Mouse (Mus musculus) embryonic facial prominence, embryonic 15.5 days (tissue): ENCODE measurements around the gene Pmp22. TPM values are rescaled to one million over a fixed set of nuclear protein-coding genes. Genes with fewer than 3 reads are reported as not detected.

Experiments
- ATAC-seq: fragments of 200-750 bp; cut with Nextera tagmentation; 2 replicates; pipeline ENCODE4 v1.8.0; 2017; ENCODE audit warnings: low read depth, moderate TSS enrichment; ENCODE audit not compliant: insufficient number of reproducible peaks, low FRiP score, low TSS enrichment
- H3K27ac ChIP-seq: fragments of 300-500 bp; sonication (generic); replicated peaks from 2 replicates; pipeline ENCODE4 v1.5.1; 2015; ENCODE audit warnings: mild to moderate bottlenecking, inconsistent platforms
- H3K27me3 ChIP-seq: fragments of 300-500 bp; sonication (generic); 2 replicates; pipeline ENCODE4 v1.6.1; 2015; ENCODE audit warnings: inconsistent platforms
- H3K36me3 ChIP-seq: fragments of 300-500 bp; sonication (generic); 2 replicates; pipeline ENCODE4 v1.6.1; 2015; ENCODE audit warnings: mild to moderate bottlenecking, inconsistent platforms
- H3K4me1 ChIP-seq: fragments of 300-500 bp; sonication (generic); 2 replicates; pipeline ENCODE4 v1.6.1; 2015; ENCODE audit warnings: inconsistent platforms
- H3K4me2 ChIP-seq: fragments of 300-500 bp; sonication (generic); replicated peaks from 2 replicates; pipeline ENCODE4 v1.6.1; 2015; ENCODE audit warnings: mild to moderate bottlenecking, inconsistent platforms
- H3K4me3 ChIP-seq: fragments of 300-500 bp; sonication (generic); replicated peaks from 2 replicates; pipeline ENCODE4 v1.5.1; 2015; ENCODE audit warnings: mild to moderate bottlenecking, inconsistent platforms
- H3K9ac ChIP-seq: fragments of 300-500 bp; sonication (generic); 2 replicates; pipeline ENCODE4 v1.6.1; 2015; ENCODE audit warnings: inconsistent platforms
- H3K9me3 ChIP-seq: fragments of 300-500 bp; sonication (generic); replicated peaks from 2 replicates; pipeline ENCODE4 v1.6.1; 2016; ENCODE audit warnings: inconsistent platforms
- WGBS: fragments of 180-500 bp; shearing (Covaris S2); methylation state at CpG from one replicate; pipeline ENCODE4 v1.1.7; 2015; 5-methylcytosine and 5-hydroxymethylcytosine counted together
- polyA plus RNA-seq: library from polyadenylated mRNA; unstranded; fragments of >200 nt; fragmentation: Nextera tagmentation; extraction: Ambion mirVana; gene quantifications from 2 replicates; pipeline ENCODE4 v1.2.1, GENCODE M21; 2015

Gene Pmp22
- polyA plus RNA-seq, 1 experiment from 2014 or later, result 244 TPM

- WGBS, result 83% methylated on average over 4 of the region's 4 CpGs
Observed at GRCm38 (mm10) chr11:63127513-63127912, 1.3 kb upstream of the Pmp22 start.

GRCm38 (mm10) chr11:63129375-63129774 is 593 bp downstream of the Pmp22 start:
- Histone ChIP-seq H3K4me2 (no peak overlapping the region), H3K27ac (no peak overlapping the region), H3K4me3 (no peak overlapping the region), H3K9ac (no peak overlapping the region), H3K4me1 (peaks cover 54% of the 10 kb centered on the region), H3K27me3 (peaks cover 43% of the 10 kb centered on the region), H3K9me3 (no peaks in the 10 kb centered on the region), H3K36me3 (no peaks in the 10 kb centered on the region)
- 43% methylated on average over 9 of the region's 9 CpGs for WGBS
- ATAC-seq, result no peak

More at GRCm38 (mm10) chr11:63127513-63127912, 1.3 kb upstream of the Pmp22 start:
- H3K9me3 ChIP-seq, result no peaks in the 10 kb centered on the region
- no peak overlapping the region for H3K4me2 ChIP-seq
- H3K4me3 ChIP-seq, result no peak overlapping the region
- no peaks in the 10 kb centered on the region for H3K36me3 ChIP-seq
- no peak overlapping the region for H3K27ac ChIP-seq
- H3K27me3 ChIP-seq, result peaks cover 30% of the 10 kb centered on the region
- peaks cover 36% of the 10 kb centered on the region for H3K4me1 ChIP-seq
- H3K9ac ChIP-seq, result no peak overlapping the region
- no peak for ATAC-seq

GRCm38 (mm10) chr11:63129840-63130239 is 1.1 kb downstream of the Pmp22 start:
- peaks cover 59% of the 10 kb centered on the region for H3K4me1 ChIP-seq
- H3K36me3 ChIP-seq, result no peaks in the 10 kb centered on the region
- ATAC-seq, result no peak
- H3K9me3 ChIP-seq, result no peaks in the 10 kb centered on the region
- no peak overlapping the region for H3K27ac ChIP-seq
- no peak overlapping the region for H3K9ac ChIP-seq
- no peak overlapping the region for H3K4me2 ChIP-seq
- H3K4me3 ChIP-seq, result no peak overlapping the region
- peaks cover 45% of the 10 kb centered on the region for H3K27me3 ChIP-seq
- WGBS, result 54% methylated on average over 12 of the region's 12 CpGs

- peak overlapping the region; percentile 61 for H3K4me3 ChIP-seq
- ATAC-seq, result no peak
- H3K36me3 ChIP-seq, result no peaks in the 10 kb centered on the region
- H3K27me3 ChIP-seq, result peaks cover 45% of the 10 kb centered on the region
- no peak overlapping the region for H3K9ac ChIP-seq
- WGBS, result 38% methylated on average over 8 of the region's 8 CpGs
- no peaks in the 10 kb centered on the region for H3K9me3 ChIP-seq
- H3K4me2 ChIP-seq, result peak overlapping the region; percentile 60
- peaks cover 66% of the 10 kb centered on the region for H3K4me1 ChIP-seq
- peak overlapping the region; percentile 97; the same call in 1 of the 2 replicates for H3K27ac ChIP-seq
Observed at GRCm38 (mm10) chr11:63130497-63130896, 1.7 kb downstream of the Pmp22 start.

- Histone ChIP-seq H3K4me3 (peak overlapping the region; percentile 61), H3K4me1 (peaks cover 67% of the 10 kb centered on the region), H3K9ac (peak overlapping the region; percentile 52), H3K27ac (peak overlapping the region; percentile 97), H3K4me2 (peak overlapping the region; percentile 60), H3K27me3 (peaks cover 45% of the 10 kb centered on the region), H3K9me3 (no peaks in the 10 kb centered on the region), H3K36me3 (peaks cover under 1% of the 10 kb centered on the region; the same call in 1 of the 2 replicates)
- 4% methylated on average over 33 of the region's 33 CpGs for WGBS
- no peak for ATAC-seq
Observed at GRCm38 (mm10) chr11:63131001-63131692, 2.4 kb downstream of the Pmp22 start.

GRCm38 (mm10) chr11:63131693-63132040 is 2.9 kb downstream of the Pmp22 start:
- no peaks in the 10 kb centered on the region for H3K9me3 ChIP-seq
- peaks cover 45% of the 10 kb centered on the region for H3K27me3 ChIP-seq
- H3K4me1 ChIP-seq, result peaks cover 69% of the 10 kb centered on the region
- peak overlapping the region; percentile 60 for H3K4me2 ChIP-seq
- peak overlapping the region; percentile 61 for H3K4me3 ChIP-seq
- ATAC-seq, result no peak
- 4% methylated on average over 11 of the region's 11 CpGs for WGBS
- peak overlapping the region; percentile 52 for H3K9ac ChIP-seq
- peaks cover 6% of the 10 kb centered on the region; the same call in 1 of the 2 replicates for H3K36me3 ChIP-seq
- H3K27ac ChIP-seq, result peak overlapping the region; percentile 97

- H3K4me2 ChIP-seq, result peak overlapping the region; percentile 60
- H3K27me3 ChIP-seq, result peaks cover 45% of the 10 kb centered on the region
- peaks cover 72% of the 10 kb centered on the region for H3K4me1 ChIP-seq
- ATAC-seq, result no peak
- H3K9ac ChIP-seq, result peak overlapping the region; percentile 52
- H3K36me3 ChIP-seq, result peaks cover 10% of the 10 kb centered on the region
- no peaks in the 10 kb centered on the region for H3K9me3 ChIP-seq
- peak overlapping the region; percentile 61 for H3K4me3 ChIP-seq
- under 1% methylated on average over 11 of the region's 11 CpGs for WGBS
- H3K27ac ChIP-seq, result peak overlapping the region; percentile 97
Observed at GRCm38 (mm10) chr11:63132151-63132500, 3.3 kb downstream of the Pmp22 start.

GRCm38 (mm10) chr11:63132501-63133435 is 4.0 kb downstream of the Pmp22 start:
- H3K36me3 ChIP-seq, result peaks cover 17% of the 10 kb centered on the region
- under 1% methylated on average over 66 of the region's 66 CpGs for WGBS
- H3K27ac ChIP-seq, result peak overlapping the region; percentile 97
- H3K9ac ChIP-seq, result peak overlapping the region; percentile 52
- peaks cover 78% of the 10 kb centered on the region for H3K4me1 ChIP-seq
- H3K27me3 ChIP-seq, result peaks cover 43% of the 10 kb centered on the region
- peak overlapping the region; percentile 61 for H3K4me3 ChIP-seq
- peak; percentile 61 for ATAC-seq
- peak overlapping the region; percentile 60 for H3K4me2 ChIP-seq
- no peaks in the 10 kb centered on the region for H3K9me3 ChIP-seq

GRCm38 (mm10) chr11:63134021-63134420 is 5.2 kb downstream of the Pmp22 start:
- Histone ChIP-seq H3K4me3 (peak overlapping the region; percentile 61), H3K36me3 (peaks cover 29% of the 10 kb centered on the region), H3K9me3 (no peaks in the 10 kb centered on the region), H3K27me3 (peaks cover 33% of the 10 kb centered on the region), H3K27ac (peak overlapping the region; percentile 86; the same call in 1 of the 2 replicates), H3K4me1 (peaks cover 84% of the 10 kb centered on the region), H3K9ac (no peak overlapping the region), H3K4me2 (peak overlapping the region; percentile 60)
- WGBS, result 74% methylated on average over 5 of the region's 5 CpGs
- no peak for ATAC-seq

GRCm38 (mm10) chr11:63134742-63135482 is 6.1 kb downstream of the Pmp22 start:
- Histone ChIP-seq H3K27me3 (peaks cover 26% of the 10 kb centered on the region; the same call in 1 of the 2 replicates), H3K4me3 (peak overlapping the region; percentile 61; the same call in 1 of the 2 replicates), H3K36me3 (peaks cover 34% of the 10 kb centered on the region), H3K27ac (peak overlapping the region; percentile 86), H3K4me2 (peak overlapping the region; percentile 60), H3K9ac (no peak overlapping the region), H3K4me1 (peaks cover 78% of the 10 kb centered on the region), H3K9me3 (no peaks in the 10 kb centered on the region)
- no peak for ATAC-seq
- WGBS, result 35% methylated on average over 15 of the region's 15 CpGs
